Mouse (Mus musculus): Measurements from ENCODE around the gene Mapk13.
"Not testable (repeated sequence)": the region's sequence is repeated elsewhere in the genome, so short reads cannot be mapped to it uniquely, and the experiment has no call there.

The Mapk13 gene

GRCm38 (mm10) chr17:28769121-28769874 is at the start of gene Mapk13:
Gene Mapk13 (plus strand): TSS chr17:28769297.
- in situ Hi-C loops (cut with MboI; ENCODE audit: unreplicated experiment in 2 of 2) = loop anchor here (25.0 kb wide), 2 partner anchors 93 to 468 kb away; partner anchors contain the start of genes Cpne5 (in 1 of the 2) and Pnpla1 (in 1 of the 2)

DNA sequence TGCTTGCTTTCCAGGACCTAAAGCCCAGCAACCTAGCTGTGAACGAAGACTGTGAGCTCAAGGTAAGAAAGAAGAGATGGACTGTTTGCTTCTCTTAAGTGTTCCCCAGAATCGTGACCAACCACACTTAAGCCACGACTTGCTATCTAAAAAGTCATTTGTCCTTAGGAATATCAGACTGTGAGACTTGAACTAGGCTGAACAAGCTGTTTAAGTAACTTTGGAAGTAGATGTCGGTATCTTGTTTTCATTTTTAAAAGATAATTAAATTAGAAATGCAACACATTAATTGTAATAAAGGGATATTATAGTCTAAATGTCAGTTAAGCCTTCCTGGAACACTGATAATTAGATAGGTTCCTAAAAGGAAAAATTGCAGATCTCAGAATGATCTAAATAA is 43.3 kb upstream of the Mapk13 start, which contains the start of gene AC170998.1:
AC170998.1 (plus strand) TSS at position 301 of the 400 bp plus-strand sequence.
- in situ Hi-C loops (cut with MboI; ENCODE audit: unreplicated experiment in 2 of 2) = no loop called here

DNA sequence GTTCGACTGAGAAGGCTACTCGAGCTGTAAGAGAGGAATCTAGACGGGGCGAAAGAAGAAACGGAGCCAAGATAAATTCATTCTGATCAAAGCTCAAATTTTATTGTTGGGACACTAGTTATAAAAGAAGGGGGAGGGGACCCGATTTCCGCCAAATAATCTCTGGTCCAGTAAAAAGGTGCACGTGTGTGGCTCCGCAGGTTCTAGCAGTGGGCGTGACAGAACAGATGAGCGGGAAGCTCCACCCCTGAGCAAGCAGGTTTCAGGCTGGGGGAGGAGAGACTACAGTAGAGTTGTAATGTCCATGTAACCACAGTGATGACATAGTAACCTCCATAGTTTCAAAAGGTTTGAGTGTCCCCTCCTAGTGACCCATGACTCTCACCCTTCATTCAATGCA is 41.6 kb upstream of the Mapk13 start:
- in situ Hi-C loops (cut with MboI; ENCODE audit: unreplicated experiment in 2 of 2) = not testable (repeated sequence)

GRCm38 (mm10) chr17:28735317-28736105 is 33.6 kb upstream of the Mapk13 start:
- in situ Hi-C loops (cut with MboI; ENCODE audit: unreplicated experiment in 2 of 2) = no loop called here

DNA sequence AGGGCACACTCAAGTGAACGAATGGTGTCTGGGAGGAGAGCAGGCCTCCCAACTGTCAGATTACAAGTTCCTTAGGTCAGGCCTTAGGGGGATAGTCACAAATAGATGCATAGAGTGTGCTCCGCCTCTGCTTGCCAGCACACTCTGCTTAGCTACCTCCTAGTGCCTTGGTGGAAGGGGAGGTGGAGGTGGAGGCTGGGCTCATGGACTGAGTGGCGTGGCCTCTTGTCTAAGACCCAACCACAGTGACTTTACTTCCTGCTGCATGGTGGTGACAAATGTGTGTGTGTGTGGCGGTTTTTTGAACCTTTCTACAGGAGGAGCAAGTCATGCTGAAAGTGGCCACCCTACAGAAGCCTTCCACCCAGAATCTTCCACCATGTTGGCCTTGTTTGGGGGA is 32.6 kb upstream of the Mapk13 start:
- in situ Hi-C loops (cut with MboI; ENCODE audit: unreplicated experiment in 2 of 2) = no loop called here

DNA sequence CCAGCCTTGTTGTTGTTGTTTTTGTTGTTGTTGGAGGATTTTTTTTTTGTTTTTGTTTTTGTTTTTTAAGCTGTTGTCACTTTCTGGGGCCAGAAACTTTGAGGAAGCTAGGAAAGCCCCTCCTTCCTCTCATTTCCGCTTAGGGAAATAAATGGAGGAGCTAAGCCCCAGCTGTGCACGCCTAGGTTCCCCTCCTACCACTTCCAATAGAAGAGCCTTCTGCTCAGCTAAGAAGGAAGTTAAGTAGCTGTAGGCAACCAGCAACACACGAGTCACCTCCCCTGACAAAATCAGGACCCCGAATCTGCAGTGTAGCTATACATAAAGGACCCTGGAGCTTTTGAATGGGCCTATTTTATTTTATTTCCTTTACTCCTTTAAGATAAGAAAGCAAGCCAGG is 31.1 kb upstream of the Mapk13 start:
- in situ Hi-C loops (cut with MboI; ENCODE audit: unreplicated experiment in 2 of 2) = no loop called here

GRCm38 (mm10) chr17:28739244-28739643 is 29.9 kb upstream of the Mapk13 start:
- in situ Hi-C loops (cut with MboI; ENCODE audit: unreplicated experiment in 2 of 2) = no loop called here

- in situ Hi-C loops (cut with MboI; ENCODE audit: unreplicated experiment in 2 of 2) = no loop called here
Measured at GRCm38 (mm10) chr17:28743145-28743866, 25.8 kb upstream of the Mapk13 start.

- in situ Hi-C loops (cut with MboI; ENCODE audit: unreplicated experiment in 2 of 2) = no loop called here
Measured at GRCm38 (mm10) chr17:28743916-28744315, 25.2 kb upstream of the Mapk13 start.

GRCm38 (mm10) chr17:28745773-28746172 is 23.3 kb upstream of the Mapk13 start:
- in situ Hi-C loops (cut with MboI; ENCODE audit: unreplicated experiment in 2 of 2) = no loop called here

- in situ Hi-C loops (cut with MboI; ENCODE audit: unreplicated experiment in 2 of 2) = no loop called here
Measured at GRCm38 (mm10) chr17:28748001-28748400, 21.1 kb upstream of the Mapk13 start.

- in situ Hi-C loops (cut with MboI; ENCODE audit: unreplicated experiment in 2 of 2) = loop anchor here (5.0 to 25.0 kb wide), 4 partner anchors 63 to 487 kb away; partner anchors contain the start of genes Pnpla1 (in 2 of the 2) and Cpne5 (in 1 of the 2)
Measured at GRCm38 (mm10) chr17:28750580-28750979, 18.5 kb upstream of the Mapk13 start.

GRCm38 (mm10) chr17:28756447-28756846 is 12.7 kb upstream of the Mapk13 start:
- in situ Hi-C loops (cut with MboI; ENCODE audit: unreplicated experiment in 2 of 2) = loop anchor here (5.0 to 25.0 kb wide), 4 partner anchors 98 to 481 kb away; partner anchors contain the start of genes Pnpla1 (in 2 of the 2) and Cpne5 (in 1 of the 2)

DNA sequence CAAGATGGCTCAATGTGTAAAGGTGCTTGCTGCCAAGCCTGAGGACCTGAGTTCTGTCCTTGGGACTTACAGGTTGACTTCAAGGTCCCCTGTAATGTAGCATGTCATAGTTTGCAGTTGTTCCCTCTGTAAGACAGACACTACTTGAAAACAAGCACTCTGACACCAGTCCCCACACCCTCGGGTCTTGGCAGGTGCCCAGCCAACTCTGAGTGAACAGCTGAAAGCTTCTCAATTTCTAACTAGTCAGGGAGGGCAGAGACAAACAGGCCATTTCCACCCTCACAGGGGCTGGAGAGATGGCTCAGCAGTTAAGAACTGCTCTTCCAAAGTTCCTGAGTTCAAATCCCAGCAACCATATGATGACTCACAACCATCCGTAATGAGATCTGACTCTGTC is 11.6 kb upstream of the Mapk13 start:
- in situ Hi-C loops (cut with MboI; ENCODE audit: unreplicated experiment in 2 of 2) = loop anchor here (5.0 to 25.0 kb wide), 4 partner anchors 97 to 480 kb away; partner anchors contain the start of genes Pnpla1 (in 2 of the 2) and Cpne5 (in 1 of the 2)

- in situ Hi-C loops (cut with MboI; ENCODE audit: unreplicated experiment in 2 of 2) = loop anchor here (25.0 kb wide), 2 partner anchors 101 to 476 kb away; partner anchors contain the start of genes Cpne5 (in 1 of the 2) and Pnpla1 (in 1 of the 2)
Measured at GRCm38 (mm10) chr17:28760736-28761312, 8.3 kb upstream of the Mapk13 start.

GRCm38 (mm10) chr17:28761871-28762270 is 7.2 kb upstream of the Mapk13 start:
- in situ Hi-C loops (cut with MboI; ENCODE audit: unreplicated experiment in 2 of 2) = loop anchor here (25.0 kb wide), 2 partner anchors 100 to 475 kb away; partner anchors contain the start of genes Cpne5 (in 1 of the 2) and Pnpla1 (in 1 of the 2)

- in situ Hi-C loops (cut with MboI; ENCODE audit: unreplicated experiment in 2 of 2) = loop anchor here (25.0 kb wide), 2 partner anchors 96 to 471 kb away; partner anchors contain the start of genes Cpne5 (in 1 of the 2) and Pnpla1 (in 1 of the 2)
Measured at GRCm38 (mm10) chr17:28766203-28766602, 2.9 kb upstream of the Mapk13 start.

DNA sequence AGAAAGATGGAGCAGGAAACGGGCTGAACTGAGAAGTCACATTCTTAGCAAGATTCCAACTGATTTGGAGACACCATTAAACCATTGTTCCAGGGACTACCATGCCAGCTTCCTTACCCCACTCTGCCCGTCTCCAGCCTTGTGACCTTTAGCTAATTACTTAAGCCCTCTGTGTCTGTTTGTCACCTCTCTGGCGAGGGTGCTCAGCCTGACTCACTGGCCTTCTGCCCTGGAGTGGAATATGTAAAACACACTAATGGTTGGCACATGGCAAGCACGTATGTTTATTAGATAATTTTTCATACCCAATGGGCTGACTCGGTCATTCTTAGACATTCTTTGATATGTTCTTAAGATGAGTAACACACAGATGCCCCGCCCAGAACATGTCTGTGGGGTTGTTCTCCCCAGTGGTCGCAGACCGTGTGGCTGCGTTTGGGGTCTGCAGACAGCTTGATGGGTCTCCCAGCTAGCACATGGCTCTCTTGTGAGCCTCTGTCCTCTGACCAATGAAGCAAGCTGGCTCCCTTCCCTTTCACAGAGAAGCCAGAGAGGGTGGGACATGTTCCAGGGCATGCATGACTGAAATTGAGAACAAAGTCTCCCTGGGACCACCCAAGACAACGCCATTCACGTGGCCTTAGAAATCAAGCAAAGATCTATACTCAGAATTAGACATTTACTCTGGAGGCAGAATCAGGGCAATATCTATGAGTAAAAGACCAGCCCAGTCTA is 2.1 kb upstream of the Mapk13 start:
- in situ Hi-C loops (cut with MboI; ENCODE audit: unreplicated experiment in 2 of 2) = loop anchor here (25.0 kb wide), 2 partner anchors 95 to 470 kb away; partner anchors contain the start of genes Cpne5 (in 1 of the 2) and Pnpla1 (in 1 of the 2)

Measured in v-Abl transformed pro-B cells (cell line).